Mouse (Mus musculus): ENCODE results near the gene Xrcc1. TPM values are rescaled to one million over a fixed set of nuclear protein-coding genes. Genes with fewer than 3 reads are reported as not detected.
"Not testable (repeated sequence)": the region's sequence is repeated elsewhere in the genome, so short reads cannot be mapped to it uniquely, and the experiment has no call there.

Xrcc1 gene
- polyA plus RNA-seq, 1 experiment from 2014 or later: 71.4 TPM

GRCm38 (mm10) chr7:24610879-24611494 is 64.9 kb downstream of the Xrcc1 start:
- Histone ChIP-seq H3K4me3 (replicated peaks) (peak overlapping the region; percentile 32), H3K9me3 (no peaks in the 10 kb centered on the region), H3K9ac (replicated peaks) (no peak overlapping the region), H3K4me2 (replicated peaks) (peak overlapping the region; percentile 52), H3K27ac (no peak overlapping the region), H3K27me3 (peaks cover 47% of the 10 kb centered on the region), H3K4me1 (replicated peaks) (peaks cover 25% of the 10 kb centered on the region), H3K36me3 (no peaks in the 10 kb centered on the region)
- 1% methylated on average over 36 of the region's 36 CpGs for WGBS
- ATAC-seq: peak; percentile 37; the same call in 1 of the 2 replicates

- Histone ChIP-seq H3K27me3 (peaks cover 47% of the 10 kb centered on the region), H3K4me1 (replicated peaks) (peaks cover 25% of the 10 kb centered on the region), H3K36me3 (no peaks in the 10 kb centered on the region), H3K9me3 (no peaks in the 10 kb centered on the region), H3K27ac (no peak overlapping the region), H3K4me3 (replicated peaks) (peak overlapping the region; percentile 32; the same call in 1 of the 2 replicates), H3K9ac (replicated peaks) (no peak overlapping the region), H3K4me2 (replicated peaks) (peak overlapping the region; percentile 52; the same call in 1 of the 2 replicates)
- no peak for ATAC-seq
- WGBS: 22% methylated on average over 7 of the region's 7 CpGs
Observed at GRCm38 (mm10) chr7:24611709-24612108, 65.6 kb downstream of the Xrcc1 start.

GRCm38 (mm10) chr7:24612308-24612910 is 66.3 kb downstream of the Xrcc1 start:
- Histone ChIP-seq H3K36me3 (no peaks in the 10 kb centered on the region), H3K4me3 (replicated peaks) (peak overlapping the region; percentile 14; the same call in 1 of the 2 replicates)

GRCm38 (mm10) chr7:24614816-24615215 is 68.7 kb downstream of the Xrcc1 start:
- Histone ChIP-seq H3K4me2 (replicated peaks) (no peak overlapping the region), H3K27ac (no peak overlapping the region), H3K9ac (replicated peaks) (no peak overlapping the region), H3K36me3 (no peaks in the 10 kb centered on the region), H3K4me3 (replicated peaks) (no peak overlapping the region), H3K4me1 (replicated peaks) (peaks cover 25% of the 10 kb centered on the region), H3K27me3 (peaks cover 40% of the 10 kb centered on the region), H3K9me3 (no peaks in the 10 kb centered on the region)
- 84% methylated on average over 13 of the region's 13 CpGs for WGBS
- no peak for ATAC-seq

More at GRCm38 (mm10) chr7:24612308-24612910, 66.3 kb downstream of the Xrcc1 start:
- Histone ChIP-seq H3K27ac (no peak overlapping the region), H3K9ac (replicated peaks) (peak overlapping the region; percentile 8; the same call in 1 of the 2 replicates), H3K9me3 (no peaks in the 10 kb centered on the region), H3K4me2 (replicated peaks) (peak overlapping the region; percentile 25), H3K27me3 (peaks cover 47% of the 10 kb centered on the region), H3K4me1 (replicated peaks) (peaks cover 25% of the 10 kb centered on the region)
- 4% methylated on average over 27 of the region's 27 CpGs for WGBS
- no peak for ATAC-seq

GRCm38 (mm10) chr7:24617763-24618162 is 71.7 kb downstream of the Xrcc1 start:
- H3K9me3 ChIP-seq: peaks cover 3% of the 10 kb centered on the region; the same call in 1 of the 2 replicates
- H3K4me1 ChIP-seq (replicated peaks): peaks cover 5% of the 10 kb centered on the region
- no peak overlapping the region for H3K4me2 ChIP-seq (replicated peaks)
- no peak for ATAC-seq
- no peak overlapping the region for H3K4me3 ChIP-seq (replicated peaks)
- WGBS: 81% methylated on average over 8 of the region's 8 CpGs
- H3K36me3 ChIP-seq: no peaks in the 10 kb centered on the region
- peaks cover 10% of the 10 kb centered on the region for H3K27me3 ChIP-seq
- H3K27ac ChIP-seq: no peak overlapping the region
- no peak overlapping the region for H3K9ac ChIP-seq (replicated peaks)

- not testable (repeated sequence) for H3K4me1 ChIP-seq (replicated peaks); H3K4me3 ChIP-seq (replicated peaks); H3K9me3 ChIP-seq; H3K4me2 ChIP-seq (replicated peaks); H3K36me3 ChIP-seq; H3K27ac ChIP-seq; H3K9ac ChIP-seq (replicated peaks); H3K27me3 ChIP-seq; ATAC-seq
- WGBS: 88% methylated on average over 8 of the region's 8 CpGs
Observed at GRCm38 (mm10) chr7:24618374-24618773, 72.3 kb downstream of the Xrcc1 start.

GRCm38 (mm10) chr7:24619671-24620397 is 73.7 kb downstream of the Xrcc1 start:
- no peak overlapping the region for H3K4me3 ChIP-seq (replicated peaks)
- peaks cover 6% of the 10 kb centered on the region; the same call in 1 of the 2 replicates for H3K9me3 ChIP-seq
- no peak overlapping the region for H3K9ac ChIP-seq (replicated peaks)
- H3K27me3 ChIP-seq: no peaks in the 10 kb centered on the region; the same call in 1 of the 2 replicates
- H3K4me2 ChIP-seq (replicated peaks): no peak overlapping the region
- WGBS: 47% methylated on average over 13 of the region's 13 CpGs
- H3K27ac ChIP-seq: no peak overlapping the region
- ATAC-seq: 0 out of 2 replicates have a peak, but pooled peaks have one; percentile 43
- no peaks in the 10 kb centered on the region for H3K4me1 ChIP-seq (replicated peaks)
- no peaks in the 10 kb centered on the region for H3K36me3 ChIP-seq

- H3K27me3 ChIP-seq: peaks cover 4% of the 10 kb centered on the region; the same call in 1 of the 2 replicates
- H3K9me3 ChIP-seq: peaks cover 6% of the 10 kb centered on the region; the same call in 1 of the 2 replicates
- WGBS: 90% methylated on average over 3 of the region's 3 CpGs
- H3K4me3 ChIP-seq (replicated peaks): no peak overlapping the region
- no peak overlapping the region for H3K9ac ChIP-seq (replicated peaks)
- 0 out of 2 replicates have a peak, but pooled peaks cover 5% of the 10 kb centered on the region for H3K4me1 ChIP-seq (replicated peaks)
- no peaks in the 10 kb centered on the region for H3K36me3 ChIP-seq
- H3K27ac ChIP-seq: no peak overlapping the region
- H3K4me2 ChIP-seq (replicated peaks): no peak overlapping the region
- ATAC-seq: no peak
Observed at GRCm38 (mm10) chr7:24621193-24621592, 75.1 kb downstream of the Xrcc1 start.

GRCm38 (mm10) chr7:24622967-24623366 is 76.9 kb downstream of the Xrcc1 start:
- peaks cover 8% of the 10 kb centered on the region; the same call in 1 of the 2 replicates for H3K27me3 ChIP-seq
- no peak for ATAC-seq
- H3K4me3 ChIP-seq (replicated peaks): no peak overlapping the region
- 84% methylated on average over 6 of the region's 6 CpGs for WGBS
- H3K9me3 ChIP-seq: peaks cover 6% of the 10 kb centered on the region; the same call in 1 of the 2 replicates
- H3K4me1 ChIP-seq (replicated peaks): 0 out of 2 replicates have a peak, but pooled peaks cover 5% of the 10 kb centered on the region
- no peak overlapping the region for H3K9ac ChIP-seq (replicated peaks)
- no peaks in the 10 kb centered on the region for H3K36me3 ChIP-seq
- no peak overlapping the region for H3K27ac ChIP-seq
- H3K4me2 ChIP-seq (replicated peaks): no peak overlapping the region

Measured in midbrain, embryonic 13.5 days (tissue).